ENCODE assay signal across 29 mouse cellular contexts in the genomic region with DNA sequence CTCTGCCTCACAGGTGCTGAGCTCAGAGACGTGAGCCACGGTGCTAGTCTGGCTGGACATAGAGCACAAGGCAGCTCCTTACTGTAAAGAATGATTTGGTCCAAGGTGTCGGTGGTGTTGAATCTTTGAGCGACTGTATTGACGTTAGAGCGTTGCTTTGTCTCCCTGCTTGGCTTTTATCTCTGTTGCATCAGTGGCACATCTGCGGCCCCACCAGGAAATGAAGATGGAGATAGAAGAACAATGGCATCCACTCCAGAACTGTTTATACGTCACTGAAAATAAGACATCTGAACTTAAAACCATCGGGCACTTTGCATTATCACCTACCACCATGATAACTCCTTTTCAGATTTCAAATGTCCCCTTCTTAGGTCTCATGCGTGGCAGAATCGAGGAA.
"Had no signal": no experiment of that assay in that cellular context is flagged by ENCODE, and none has a peak within 500 bp of the region (broad histone marks: within the 10 kb centered on the region; RNA-seq: fewer than 3 reads in every experiment).

No protein-coding gene starts in this region.

- H3K4me3 ChIP-seq: limb, embryonic 10.5 days; limb, embryonic 12.5 days; limb, embryonic 13.5 days; limb, embryonic 15.5 days; liver, embryonic 12.5 days; liver, embryonic 13.5 days; liver, embryonic 15.5 days; lung, embryonic 15.5 days; megakaryocyte, embryonic 14.5 days; midbrain, embryonic 10.5 days; midbrain, embryonic 12.5 days; midbrain, embryonic 13.5 days; midbrain, embryonic 15.5 days; myocyte; neural tube, embryonic 12.5 days had no signal

- H3K4me1 ChIP-seq: limb, embryonic 12.5 days; limb, embryonic 13.5 days; limb, embryonic 15.5 days; lung, embryonic 15.5 days; megakaryocyte, embryonic 14.5 days; midbrain, embryonic 10.5 days; midbrain, embryonic 12.5 days; midbrain, embryonic 13.5 days; midbrain, embryonic 15.5 days; neural tube, embryonic 12.5 days had no signal

- H3K27ac ChIP-seq: limb, embryonic 10.5 days; limb, embryonic 12.5 days; limb, embryonic 13.5 days; limb, embryonic 15.5 days; liver, embryonic 12.5 days; liver, embryonic 13.5 days; liver, embryonic 14.5 days; liver, embryonic 15.5 days; lung, embryonic 15.5 days; macrophage; midbrain, embryonic 10.5 days; midbrain, embryonic 12.5 days; midbrain, embryonic 13.5 days; midbrain, embryonic 15.5 days; neural tube, embryonic 12.5 days had no signal

- ATAC-seq: liver, embryonic 12.5 days; lung, postnatal 0 days; midbrain, embryonic 13.5 days; midbrain, embryonic 15.5 days; midbrain, embryonic 16.5 days had no signal

- H3K36me3 ChIP-seq: limb, embryonic 10.5 days; limb, embryonic 12.5 days; limb, embryonic 13.5 days; limb, embryonic 15.5 days; liver, embryonic 12.5 days; liver, embryonic 13.5 days; liver, embryonic 15.5 days; lung, embryonic 15.5 days; midbrain, embryonic 10.5 days; midbrain, embryonic 12.5 days; midbrain, embryonic 13.5 days; midbrain, embryonic 15.5 days; neural tube, embryonic 12.5 days had no signal

- H3K9ac ChIP-seq: limb, embryonic 12.5 days; limb, embryonic 13.5 days; limb, embryonic 15.5 days; liver, embryonic 12.5 days; liver, embryonic 13.5 days; liver, embryonic 14.5 days; liver, embryonic 15.5 days; lung, embryonic 14.5 days; lung, embryonic 15.5 days; midbrain, embryonic 12.5 days; midbrain, embryonic 13.5 days; midbrain, embryonic 15.5 days; neural tube, embryonic 12.5 days had no signal

- H3K27me3 ChIP-seq: limb, embryonic 12.5 days; limb, embryonic 13.5 days; limb, embryonic 15.5 days; lung, embryonic 15.5 days; megakaryocyte, embryonic 14.5 days; midbrain, embryonic 12.5 days; midbrain, embryonic 13.5 days; midbrain, embryonic 15.5 days; neural tube, embryonic 12.5 days had no signal

- DNase-seq: left cerebral cortex, postnatal 4 days; liver; liver, embryonic 13.5 days; lung, adult 2 months; lung, embryonic 14.5 days; lung, postnatal 10 days; lung, postnatal 14 days; lung, postnatal 4 days; midbrain, embryonic 14.5 days had no signal

- H3K4me2 ChIP-seq: limb, embryonic 12.5 days; limb, embryonic 13.5 days; limb, embryonic 15.5 days; liver, embryonic 11.5 days; liver, embryonic 12.5 days; liver, embryonic 13.5 days; liver, embryonic 15.5 days; lung, embryonic 14.5 days; lung, embryonic 15.5 days; midbrain, embryonic 11.5 days; midbrain, embryonic 12.5 days; midbrain, embryonic 13.5 days; midbrain, embryonic 15.5 days; neural tube, embryonic 12.5 days had no signal

- H3K9me3 ChIP-seq: limb, embryonic 10.5 days; limb, embryonic 12.5 days; limb, embryonic 13.5 days; limb, embryonic 15.5 days; liver, embryonic 12.5 days; liver, embryonic 13.5 days; liver, embryonic 15.5 days; lung, embryonic 15.5 days; midbrain, embryonic 10.5 days; midbrain, embryonic 12.5 days; midbrain, embryonic 13.5 days; midbrain, embryonic 15.5 days; neural tube, embryonic 12.5 days had no signal
